Mouse (Mus musculus) adrenal gland, adult 8-10 months (tissue): Measurements from ENCODE around the gene Auh. TPM values are rescaled to one million over a fixed set of nuclear protein-coding genes. Genes with fewer than 3 reads are reported as not detected.
A peak's percentile ranks its signal among the peaks of the same experiment; 100 is the strongest.

ENCODE experiments used
- DNase-seq: peaks from one replicate; pipeline ENCODE4 v3.0.0; 2022
- total RNA-seq, 4 experiments: library from RNA; stranded (reverse); gene quantifications; 2 replicates each; pipeline ENCODE4 v1.2.4; 2022

Gene Auh
- total RNA-seq, 4 experiments from 2014 or later = 136 to 150 (median 143) TPM

DNA sequence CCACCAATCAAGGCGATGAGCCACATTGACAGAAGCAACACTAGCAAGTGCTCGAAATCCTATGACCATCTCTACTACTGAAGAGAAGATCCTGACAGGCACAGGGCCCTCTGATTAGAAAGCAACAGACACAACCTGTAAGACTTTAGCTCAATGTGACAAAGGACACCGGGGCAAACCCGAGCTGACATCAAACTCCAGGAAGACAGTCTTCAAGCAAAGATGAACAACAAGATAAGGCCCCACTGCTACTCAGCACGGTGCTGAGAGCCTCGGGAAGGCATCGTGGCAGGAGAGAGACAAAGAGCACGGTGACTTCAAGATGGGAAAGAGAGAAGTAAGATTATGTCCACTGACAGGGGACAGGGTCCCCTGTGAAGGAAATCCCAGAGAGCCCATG lies 7.5 kb downstream of the Auh start:
- no peak for DNase-seq

DNA sequence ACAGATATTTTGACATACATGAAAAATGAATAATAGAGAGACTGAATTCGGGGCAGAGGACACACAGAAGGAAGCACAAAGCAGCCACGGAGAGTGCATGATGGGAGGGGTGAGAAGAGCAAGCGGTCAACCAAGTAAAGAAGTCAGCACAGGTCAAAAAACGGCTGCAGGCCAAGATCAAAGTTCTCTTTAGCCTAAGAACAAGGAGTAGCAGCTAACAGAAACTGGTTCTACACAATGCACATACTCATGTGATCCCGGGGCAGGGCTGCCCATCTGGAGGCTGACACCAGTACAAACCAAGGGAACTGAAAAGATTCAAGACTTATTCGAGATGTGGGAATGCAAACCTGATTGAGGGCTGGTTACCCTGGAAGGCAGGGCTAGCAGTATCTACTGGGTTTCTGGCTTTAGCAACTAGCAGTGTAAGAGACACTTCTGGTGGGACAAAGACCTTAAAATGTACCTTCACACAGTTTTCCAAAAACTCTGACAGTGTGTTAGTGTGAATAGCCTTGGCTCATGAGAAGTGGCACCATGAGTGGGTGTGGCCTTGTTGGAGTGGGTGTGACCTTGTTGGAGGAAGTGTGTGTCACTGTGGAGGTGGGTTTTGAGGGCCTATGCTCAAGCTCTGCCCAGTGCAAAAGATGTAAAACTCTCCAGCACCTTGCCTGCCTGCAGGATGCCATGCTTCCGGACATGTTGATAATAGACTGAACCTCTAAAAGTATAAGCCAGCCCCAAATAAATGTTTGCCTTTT lies 8.2 kb downstream of the Auh start:
- DNase-seq = no peak

DNA sequence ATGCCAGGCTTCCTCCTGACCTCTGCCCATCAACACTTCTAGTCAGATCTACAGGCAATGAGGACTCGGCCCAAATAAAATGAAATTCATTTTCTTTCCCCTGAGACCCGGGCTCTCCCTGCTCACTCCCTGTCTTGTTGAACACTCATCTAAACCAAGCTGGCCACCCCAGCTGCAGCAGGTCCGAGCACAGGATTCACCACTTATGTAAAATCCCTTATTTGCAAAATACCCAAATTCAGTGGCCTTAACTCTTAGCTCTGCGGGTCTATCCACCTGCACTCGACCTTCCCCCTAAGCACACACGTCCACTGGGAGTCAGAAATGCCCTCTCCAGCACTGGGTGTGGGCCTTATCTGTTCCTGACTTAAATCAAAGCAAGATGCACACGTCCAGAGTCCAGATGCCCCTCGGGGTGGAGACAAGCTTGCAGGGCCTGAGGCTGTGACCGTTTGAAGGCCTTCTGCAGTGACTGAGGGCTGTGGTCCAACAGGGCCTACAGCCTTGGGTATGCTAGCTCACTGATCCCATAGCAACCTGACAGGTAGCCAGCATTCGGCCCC lies 9.6 kb downstream of the Auh start:
- no peak for DNase-seq

DNA sequence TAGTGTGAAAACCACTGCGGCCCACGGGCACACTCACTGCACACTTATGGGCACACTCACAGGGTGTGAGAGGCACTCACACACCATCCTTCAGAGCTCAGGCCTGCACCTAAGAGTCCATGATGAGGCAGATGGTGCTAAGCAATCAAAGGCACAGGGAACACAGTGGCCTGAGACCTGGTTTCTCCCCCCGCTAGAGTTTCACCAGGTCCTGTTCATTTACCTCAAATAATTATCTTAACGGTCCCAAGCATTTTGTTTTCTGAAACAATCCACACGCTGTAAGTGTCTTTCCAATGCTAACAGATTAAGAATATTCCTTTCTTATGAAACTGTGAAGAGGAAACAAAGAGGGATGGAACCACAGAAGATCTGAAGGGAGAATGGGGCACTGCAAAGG lies 11.1 kb downstream of the Auh start:
- DNase-seq = no peak

DNA sequence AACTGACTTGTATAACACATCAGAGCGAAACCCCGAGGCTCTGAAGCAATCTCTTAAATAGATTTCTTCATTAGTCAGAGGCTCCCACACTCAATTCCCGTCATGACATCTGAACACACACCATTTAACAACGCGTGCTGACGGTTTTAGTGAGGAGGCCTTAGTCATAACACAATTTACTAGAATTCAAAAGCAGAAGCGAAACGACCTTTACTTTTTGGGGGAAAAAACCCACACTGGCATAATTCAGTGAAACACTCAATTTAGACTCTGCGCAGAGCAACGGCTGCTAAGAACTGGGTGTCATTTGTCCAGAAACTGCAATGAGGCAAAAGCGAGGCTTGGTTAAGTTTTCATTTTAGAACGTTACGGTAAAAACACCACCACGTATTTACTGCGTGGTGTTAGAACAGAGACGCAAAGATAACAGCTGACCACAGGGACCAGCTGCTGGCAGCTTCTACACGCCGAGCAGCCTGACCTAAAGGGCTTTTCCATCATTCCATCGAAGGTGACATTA lies 14.8 kb downstream of the Auh start:
- DNase-seq = no peak

DNA sequence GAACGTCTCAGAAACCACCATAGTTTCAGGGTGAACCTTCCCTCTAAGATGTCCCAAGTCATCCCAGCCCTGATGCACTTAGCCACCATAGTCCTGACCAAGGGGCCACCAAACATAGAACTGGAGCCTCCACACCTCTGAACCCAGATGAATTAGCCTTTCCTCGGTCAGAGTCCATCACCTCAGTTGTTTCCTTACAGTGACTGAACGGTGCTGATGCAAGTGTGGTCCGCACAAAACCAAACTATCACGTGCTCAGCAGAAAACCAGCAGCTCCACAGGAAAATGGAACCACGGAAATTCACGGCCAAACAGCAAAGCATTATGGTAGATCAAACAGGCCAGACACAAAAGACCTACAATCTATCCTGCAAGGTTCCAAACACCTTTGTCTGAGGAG lies 15.6 kb downstream of the Auh start:
- DNase-seq = no peak

DNA sequence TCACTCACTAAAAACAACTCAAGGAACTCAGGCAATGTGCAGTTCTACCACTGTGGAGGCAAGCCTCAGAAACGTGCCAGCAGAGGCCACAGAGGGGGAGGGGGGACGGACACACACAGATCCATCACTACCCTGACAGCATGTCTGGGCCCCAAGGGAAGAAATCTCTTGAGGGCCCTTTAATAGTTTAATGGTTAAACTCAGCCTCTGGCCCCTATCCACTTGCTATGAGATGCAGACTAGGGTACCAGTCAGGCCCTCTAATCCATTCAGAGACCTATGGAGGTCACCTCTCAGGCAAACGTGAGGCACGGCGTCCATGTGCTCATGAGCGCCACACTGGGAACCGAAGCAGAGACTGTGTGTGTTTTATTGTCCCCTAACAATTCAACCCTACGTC lies 17.0 kb downstream of the Auh start:
- no peak for DNase-seq

DNA sequence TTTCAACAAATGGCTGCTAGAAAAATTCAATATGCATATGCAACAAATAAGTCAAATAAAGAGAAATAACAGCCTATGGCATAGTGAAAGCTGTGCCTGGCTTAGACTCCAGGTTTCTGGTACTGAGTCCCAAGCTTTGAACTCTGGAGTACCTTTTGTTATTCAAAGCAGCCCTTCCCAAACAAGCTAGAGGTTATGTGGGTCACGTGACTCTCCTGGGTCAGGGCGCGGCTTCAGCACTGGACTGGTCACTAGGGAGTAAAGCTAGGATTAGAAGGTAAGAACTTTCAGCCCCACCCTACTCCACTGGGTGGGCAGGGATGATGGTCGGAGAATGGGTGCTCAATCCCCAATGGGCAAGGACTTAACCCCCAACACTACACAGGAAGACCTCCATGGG lies 18.2 kb downstream of the Auh start:
- DNase-seq = no peak

DNA sequence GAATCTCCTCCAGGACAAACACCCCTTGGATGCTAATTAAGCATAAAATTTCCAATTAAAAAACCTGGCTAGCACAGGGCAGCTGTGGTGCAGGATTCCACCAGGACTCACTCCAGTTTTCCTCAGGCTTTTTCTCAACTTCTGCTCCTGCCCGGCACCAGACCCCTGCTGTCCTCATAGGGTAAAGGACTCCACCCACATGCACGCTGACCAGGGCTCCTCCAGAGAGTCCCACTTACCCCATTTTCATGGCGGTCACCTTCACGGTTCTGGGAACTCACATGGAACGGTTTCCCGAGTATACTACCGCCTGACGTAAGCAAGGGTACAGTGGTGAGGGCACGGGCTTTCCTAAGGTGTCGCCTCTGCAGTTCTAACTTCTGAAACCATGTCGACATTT lies 23.2 kb downstream of the Auh start:
- no peak for DNase-seq

DNA sequence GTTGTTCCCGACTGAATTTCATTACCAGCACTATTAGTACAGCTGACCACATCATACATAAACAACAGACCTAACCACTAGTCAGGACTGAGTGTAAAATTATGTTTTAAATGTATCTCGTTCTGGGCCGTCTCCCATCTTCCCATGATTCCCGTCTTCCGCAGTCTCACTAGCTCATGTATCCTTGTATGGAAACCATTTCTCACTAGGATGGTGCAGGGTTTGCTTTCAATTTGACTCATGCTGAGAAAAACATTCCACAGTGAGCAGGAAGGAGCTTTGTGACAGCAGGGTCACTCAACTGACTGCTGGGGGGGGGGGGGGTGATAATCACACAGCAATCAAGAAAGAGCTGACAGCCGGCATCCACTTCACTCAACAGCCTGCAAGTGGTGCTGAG lies 25.3 kb downstream of the Auh start:
- DNase-seq = no peak

DNA sequence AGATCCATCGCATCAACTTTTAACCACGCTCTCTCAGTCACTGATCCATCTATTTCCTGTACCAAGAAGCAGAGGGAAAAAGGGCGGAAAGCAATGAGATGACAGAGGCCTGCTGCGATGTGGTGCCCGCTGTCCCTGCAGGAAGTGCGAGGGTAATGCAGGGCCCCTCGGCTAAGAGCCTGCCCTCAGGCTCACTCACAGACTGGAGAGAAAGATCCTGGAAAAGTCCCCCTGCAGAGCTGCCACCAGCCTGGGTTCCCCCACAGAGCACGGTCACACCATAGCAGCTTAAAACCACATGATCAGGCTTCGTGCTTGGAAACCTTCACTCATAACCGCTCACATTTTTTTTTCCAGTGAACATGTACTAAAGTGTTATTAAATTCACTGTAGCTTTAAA lies 25.7 kb downstream of the Auh start:
- no peak for DNase-seq

DNA sequence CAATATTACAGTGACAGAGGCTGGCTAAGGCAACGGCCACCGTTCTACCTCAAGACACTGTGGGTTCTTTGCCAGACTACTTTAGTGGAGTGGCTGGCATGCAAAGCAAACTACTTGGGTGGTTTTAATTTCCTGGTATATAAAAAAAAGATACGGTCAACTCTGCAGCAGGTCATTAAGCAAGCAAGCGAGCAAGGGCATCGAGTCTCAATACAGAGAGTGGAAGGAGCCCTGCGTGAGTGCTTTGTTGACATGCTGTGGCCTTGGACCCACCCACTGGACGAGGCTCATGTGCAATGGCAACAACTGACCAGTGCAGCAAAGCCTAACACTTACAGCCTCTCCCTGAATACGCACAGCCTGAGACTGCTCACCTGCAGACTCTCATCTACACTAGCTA lies 27.0 kb downstream of the Auh start:
- DNase-seq = no peak

DNA sequence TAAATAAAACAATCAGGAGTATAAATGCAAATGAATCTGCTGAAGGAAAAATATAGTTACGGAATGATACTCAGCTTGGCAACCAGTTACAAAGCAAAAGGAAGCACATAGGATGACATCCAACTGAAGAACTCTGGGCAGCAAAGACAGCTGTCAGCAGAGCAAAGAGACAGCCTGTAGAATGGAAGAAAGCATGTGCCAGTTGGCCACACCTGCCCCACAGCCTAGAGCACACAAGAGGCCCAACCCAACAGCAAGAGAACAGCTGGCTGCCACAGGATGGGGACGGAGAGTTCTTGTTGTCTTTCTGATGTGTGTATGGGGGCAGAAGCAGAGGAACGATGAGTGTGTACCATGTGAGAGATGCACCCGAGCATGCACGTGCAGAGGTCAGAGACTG lies 29.8 kb downstream of the Auh start:
- DNase-seq = no peak

DNA sequence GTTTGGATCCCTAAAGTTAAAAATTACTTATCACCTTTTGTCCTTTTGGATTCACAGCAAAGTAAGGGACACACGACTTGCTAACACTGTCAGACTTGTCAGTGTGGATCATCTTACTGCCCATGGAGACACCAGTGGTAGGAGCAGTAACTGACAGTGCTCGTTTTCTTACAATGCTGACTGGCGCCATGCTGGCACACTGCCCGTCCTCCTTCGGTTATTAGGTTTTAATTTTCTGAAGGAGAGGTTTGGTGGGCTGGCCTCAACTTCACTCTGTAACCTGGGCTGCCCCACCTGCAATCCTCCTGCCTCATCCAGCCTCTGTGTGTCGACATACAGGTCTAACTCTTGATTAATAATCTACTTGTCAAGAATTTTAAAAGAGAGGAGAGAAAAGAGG lies 31.7 kb downstream of the Auh start:
- no peak for DNase-seq

DNA sequence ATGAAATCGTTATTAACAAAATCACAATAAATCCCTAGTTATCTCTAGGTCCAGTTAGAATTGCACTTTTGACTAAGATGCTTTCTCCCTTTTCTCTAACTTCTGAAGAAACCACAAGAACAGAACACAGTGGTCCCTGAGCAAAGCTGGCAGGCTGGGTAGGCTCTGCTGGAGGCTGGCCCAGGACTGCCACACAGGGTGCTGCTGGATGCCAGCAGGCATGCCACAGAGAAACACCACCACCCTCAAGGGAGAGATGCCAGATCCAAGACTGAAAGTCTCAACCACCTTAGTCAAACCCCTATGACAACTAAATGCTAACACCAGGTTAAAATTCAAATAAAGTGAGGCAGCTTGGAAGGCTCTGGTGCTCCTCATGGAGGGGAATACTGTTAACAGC lies 36.7 kb downstream of the Auh start:
- no peak for DNase-seq

DNA sequence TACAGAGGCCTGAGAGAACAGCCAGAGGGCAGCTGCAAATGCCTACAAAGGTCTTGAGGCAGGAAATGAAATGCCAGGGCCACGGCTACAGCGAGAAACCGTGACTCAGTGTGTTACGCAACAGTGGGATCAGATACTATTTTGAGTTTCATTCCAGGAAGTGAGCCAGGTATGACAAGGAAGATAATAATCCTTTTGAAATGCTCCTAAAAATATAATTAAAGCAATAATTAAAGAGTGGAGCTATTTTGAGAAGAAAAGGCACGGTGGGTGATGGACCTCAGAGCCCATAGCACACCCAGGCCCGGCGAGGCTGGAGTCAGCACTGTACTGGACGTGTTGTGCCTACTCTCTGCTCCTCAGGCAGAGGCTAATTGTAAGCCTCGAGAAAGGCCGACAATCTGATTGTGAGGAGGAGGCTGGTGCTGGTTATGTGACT lies 37.4 kb downstream of the Auh start:
- peak; percentile 85 for DNase-seq

DNA sequence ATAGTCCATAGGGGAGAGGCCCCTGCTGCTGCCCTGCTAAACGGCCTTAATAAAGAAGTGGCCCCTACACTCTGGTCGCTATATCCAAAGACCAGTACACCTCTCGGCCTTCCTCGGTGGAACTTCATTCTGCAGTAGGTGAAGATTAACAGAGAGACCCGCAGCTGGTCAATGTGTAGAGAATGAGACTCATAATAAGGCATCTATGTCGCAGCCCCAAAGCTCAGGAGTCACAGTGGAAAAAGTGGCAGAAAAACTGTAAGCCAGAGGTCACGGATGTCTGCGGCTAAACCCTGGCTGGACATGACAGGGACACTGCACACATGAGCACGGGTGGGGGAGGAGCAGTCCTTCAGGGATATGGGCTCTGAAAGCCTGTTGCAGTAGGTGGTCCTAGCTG lies 39.2 kb downstream of the Auh start:
- no peak for DNase-seq

DNA sequence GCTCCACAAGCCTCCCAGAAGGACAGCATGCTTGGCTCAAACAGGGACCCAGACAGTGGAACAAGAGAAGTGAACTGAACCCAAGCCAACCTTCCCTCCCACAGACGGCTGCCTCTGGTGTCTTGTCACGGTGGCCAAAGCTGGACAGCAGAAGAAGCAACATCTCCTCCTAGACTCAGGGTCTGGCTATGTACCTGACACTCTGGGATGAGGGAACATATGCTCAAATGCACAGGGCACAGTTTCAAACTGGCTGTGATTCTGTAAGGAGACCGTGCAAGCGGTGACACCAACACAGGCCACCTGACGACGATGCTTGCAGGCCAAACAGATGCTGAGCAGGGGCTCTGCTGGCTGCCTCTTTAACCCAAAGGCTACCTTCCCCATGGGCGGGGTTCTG lies 42.7 kb downstream of the Auh start:
- DNase-seq = no peak

DNA sequence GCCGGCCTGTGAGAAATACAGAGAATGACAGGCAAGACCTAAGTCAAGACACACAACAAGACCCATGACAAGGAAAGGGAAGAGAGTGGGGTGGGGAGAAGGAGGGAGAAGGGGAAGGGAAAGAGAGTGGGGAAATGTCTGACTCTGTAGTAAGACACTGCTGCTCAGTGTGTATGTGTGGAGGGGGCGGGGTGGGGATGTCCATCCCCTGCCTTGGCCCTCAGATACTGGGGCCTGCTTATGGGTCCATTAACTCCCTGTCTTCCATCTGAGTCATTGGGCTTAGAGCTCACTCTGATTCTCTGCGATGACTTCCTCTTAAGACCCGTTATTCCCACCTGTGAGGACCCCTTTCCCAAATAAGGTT lies 45.5 kb downstream of the Auh start:
- no peak for DNase-seq

DNA sequence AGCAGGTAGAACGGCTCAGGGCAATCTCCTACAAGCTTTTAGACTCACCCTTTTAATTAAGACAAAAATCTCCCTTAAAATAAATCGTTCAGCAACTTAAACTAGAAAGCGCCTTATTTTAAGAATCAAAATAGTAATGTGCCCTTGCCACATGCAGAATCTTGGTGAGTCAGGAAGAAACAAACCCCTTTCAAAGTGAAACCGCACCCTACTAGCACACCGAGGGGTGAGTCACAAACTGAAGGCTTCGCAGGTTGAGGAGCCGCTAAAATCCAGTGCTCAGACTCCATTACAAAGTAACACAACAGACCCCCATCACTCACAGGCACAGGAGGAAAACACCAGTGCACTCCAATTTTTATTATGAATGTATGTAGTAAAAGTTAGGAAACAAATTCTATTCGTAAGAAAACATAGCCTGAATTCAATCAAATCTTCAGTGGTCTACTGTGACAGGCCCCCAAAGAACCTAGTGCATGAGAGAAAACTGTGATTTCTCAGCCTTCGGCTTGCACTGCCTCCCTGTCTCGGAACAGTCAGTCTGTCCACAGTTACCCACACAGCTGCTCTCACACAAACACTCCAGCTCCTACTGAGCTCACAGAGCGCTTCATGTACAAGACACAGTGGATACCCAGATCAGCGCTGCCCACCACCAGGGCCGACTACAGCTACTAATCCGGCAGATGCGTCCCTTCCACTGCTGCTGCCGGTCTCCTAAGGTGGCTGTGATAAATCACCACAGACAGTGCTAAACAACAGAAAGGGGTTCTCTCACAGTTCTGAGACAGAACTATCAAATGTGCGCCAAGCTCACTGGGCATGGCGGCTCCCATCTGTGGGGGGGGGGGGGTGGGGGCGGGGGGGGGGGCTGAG lies 46.2 kb downstream of the Auh start:
- no peak for DNase-seq

DNA sequence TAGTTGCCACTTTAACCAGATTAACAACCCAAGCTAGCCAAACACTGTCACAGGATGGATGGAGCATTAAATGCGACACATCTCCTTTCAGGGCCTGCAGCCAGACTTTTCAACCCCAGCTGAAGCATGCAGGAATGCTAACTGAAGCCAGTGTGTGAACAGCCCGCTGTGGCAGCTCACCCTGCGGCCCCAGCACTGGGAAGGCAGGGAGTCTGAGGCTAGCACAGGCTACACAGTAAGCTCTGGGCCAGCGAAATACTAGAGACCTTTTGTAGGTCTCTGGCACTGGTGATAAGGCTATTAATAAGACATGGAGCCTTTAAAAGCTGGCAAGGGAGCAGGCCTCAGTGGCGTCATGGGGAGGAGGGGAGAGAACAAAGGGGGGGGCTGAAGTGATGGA lies 49.1 kb downstream of the Auh start:
- no peak for DNase-seq

DNA sequence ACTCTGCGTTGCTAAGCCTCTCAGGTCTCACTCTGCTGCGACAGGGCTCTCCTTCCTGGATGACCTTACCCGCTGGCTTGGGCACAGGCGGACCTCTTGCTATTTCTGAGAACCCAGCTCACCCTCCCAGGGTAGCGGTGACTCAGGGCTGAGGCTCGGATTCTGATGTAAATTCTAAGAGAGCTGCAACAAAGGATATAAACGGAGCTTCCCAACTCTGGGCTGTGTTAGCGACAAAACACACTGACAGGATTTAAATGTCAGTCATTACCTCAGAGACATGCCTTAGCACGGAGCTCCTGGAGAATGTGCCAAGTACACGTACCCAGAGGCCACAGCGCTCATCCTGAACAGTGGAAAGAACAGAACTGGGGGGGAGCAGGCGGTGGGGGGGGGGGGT lies 49.6 kb downstream of the Auh start:
- DNase-seq = peak; percentile 64

DNA sequence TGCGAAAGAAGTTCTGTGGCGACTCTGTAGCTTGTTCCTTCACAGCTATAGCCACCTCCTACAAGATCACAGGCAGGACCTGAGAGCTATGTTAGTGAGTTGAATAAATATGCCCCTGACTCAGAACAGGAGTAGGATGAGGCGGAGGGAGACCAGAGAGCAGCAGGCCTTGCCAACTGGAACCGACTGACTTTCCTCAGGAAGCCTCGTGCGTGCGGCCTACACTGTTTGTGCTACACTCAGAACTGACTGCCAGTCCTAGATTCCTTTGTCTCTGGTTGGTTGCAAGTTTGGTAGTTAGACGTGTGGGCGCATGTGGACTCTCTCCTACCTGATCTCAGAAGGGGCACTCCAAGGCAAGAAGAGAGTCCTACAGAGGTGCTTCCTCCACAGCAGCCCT lies 50.2 kb downstream of the Auh start:
- DNase-seq = no peak

DNA sequence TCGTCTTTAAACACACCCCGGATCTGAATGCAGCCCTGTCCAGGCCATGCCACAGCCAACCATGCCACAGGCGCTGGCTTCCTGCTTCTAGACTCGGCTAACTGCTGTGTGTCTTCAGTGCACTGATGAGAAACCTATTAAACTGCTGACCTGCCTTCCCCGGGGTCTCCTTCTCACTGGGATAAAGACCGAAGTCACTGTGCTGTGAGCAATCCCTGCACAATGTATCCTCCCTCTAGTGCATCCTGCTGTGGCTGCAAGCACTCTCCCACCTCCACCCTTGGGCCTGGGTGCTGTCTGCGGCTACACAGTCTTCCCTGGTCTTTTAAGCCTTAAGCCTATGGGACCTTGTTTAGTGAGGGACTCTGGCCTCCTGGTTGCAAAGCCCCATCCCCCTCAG lies 50.7 kb downstream of the Auh start:
- DNase-seq = no peak
